19 mouse cellular contexts compared by ENCODE assay signal in the genomic region with DNA sequence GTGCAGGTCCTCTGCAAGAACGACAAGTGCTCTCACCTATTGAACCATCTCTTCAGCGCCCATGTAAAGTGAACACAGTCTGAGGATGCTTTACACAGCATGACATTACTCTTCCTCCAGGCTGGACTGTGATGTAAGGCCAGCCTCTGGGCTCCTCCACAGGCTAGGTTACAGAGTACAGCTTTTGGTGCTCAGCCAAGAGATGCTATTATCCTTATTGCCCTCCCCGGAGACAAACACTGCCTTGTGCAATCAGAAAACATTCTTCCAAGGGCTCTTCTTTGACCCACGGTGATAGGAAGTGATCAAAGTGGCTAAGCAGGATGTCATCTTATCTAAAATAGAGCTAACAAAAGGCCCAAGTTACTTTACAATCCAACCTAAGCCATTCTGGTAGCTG. TPM values are rescaled to one million over a fixed set of nuclear protein-coding genes. Genes with fewer than 3 reads are reported as not detected.
DNase-seq lines count a peak whose midpoint lies in the region; ATAC-seq lines count a peak whose summit lies in the region.
"Had no signal": no experiment of that assay in that cellular context is flagged by ENCODE, and none has a peak within 500 bp of the region (broad histone marks: within the 10 kb centered on the region; RNA-seq: fewer than 3 reads in every experiment).

No protein-coding gene starts in this region.

- H3K4me3 ChIP-seq in heart, embryonic 11.5 days (ENCODE audit: low read depth, low read length): no peak overlapping the region

- no peak overlapping the region for H3K4me2 ChIP-seq in heart, embryonic 11.5 days

- no peaks in the 10 kb centered on the region for H3K9me3 ChIP-seq in heart, embryonic 11.5 days (replicated peaks; ENCODE audit: control insufficient read depth, low read length)

- no peaks in the 10 kb centered on the region for H3K4me1 ChIP-seq in heart, embryonic 11.5 days (ENCODE audit: control insufficient read depth, insufficient read depth, low read length)

- H3K27ac ChIP-seq in heart, embryonic 11.5 days (ENCODE audit: low read depth, low read length): no peak overlapping the region

- DNase-seq in heart, adult 11 months: peak; percentile 55
- DNase-seq in yolk sac, embryonic 10.5 days (ENCODE audit: low spot score): peak; percentile 76
- no peak for DNase-seq in ovary, postnatal 14 days (ENCODE audit: low spot score)
- DNase-seq: adrenal gland, adult 2 months; adrenal gland, adult 8-10 months; adrenal gland, postnatal 10 days; adrenal gland, postnatal 14 days; adrenal gland, postnatal 25 days; adrenal gland, postnatal 36 days; B cell, adult 2 months; cerebellum, adult 11 months; cerebellum, adult 11-12 months; cerebellum, adult 18-20 months had no signal

- H3K9ac ChIP-seq in heart, embryonic 11.5 days (ENCODE audit: low read depth, low read length): no peak overlapping the region

- 65% methylated on average over 4 of the region's 4 CpGs for WGBS in heart, embryonic 11.5 days (ENCODE audit: insufficient replicate concordance)

- H3K36me3 ChIP-seq in heart, embryonic 11.5 days (ENCODE audit: control insufficient read depth, insufficient read depth, low read length): no peaks in the 10 kb centered on the region
- H3K36me3 ChIP-seq: G1E had no signal

- H3K27me3 ChIP-seq in heart, embryonic 11.5 days (ENCODE audit: control insufficient read depth, insufficient read depth, low read length): no peaks in the 10 kb centered on the region
- H3K27me3 ChIP-seq: CH12.LX, Patski had no signal

- no peak for ATAC-seq in heart, embryonic 11.5 days (replicated peaks; ENCODE audit: insufficient number of reproducible peaks, low FRiP score, low TSS enrichment)
- ATAC-seq: activated CD4-positive, CD25-positive, alpha-beta regulatory T cell, adult 4 months; CD4-positive, CD25-positive, alpha-beta regulatory T cell, adult 4 months; Patski had no signal

RNA-seq across cellular contexts. Expression of a gene that starts 15.4 kb away (rescaled TPM):
- polyA plus RNA-seq in heart, embryonic 11.5 days (2014; fragmentation: Nextera tagmentation; extraction: Ambion mirVana): 28.8 and 32.8 TPM in 2 replicates
- polyA plus RNA-seq: G1E had no signal
